Comparison of ENCODE assay signal across 7 mouse cellular contexts in genomic region chrX:78583202-78584004, GRCm38 (mm10). TPM values are rescaled to one million over a fixed set of nuclear protein-coding genes. Genes with fewer than 3 reads are reported as not detected.
DNase-seq lines count a peak whose midpoint lies in the region; ATAC-seq lines count a peak whose summit lies in the region.

TSS of gene Prrg1 (minus strand) at chrX:78583896.

- peak; percentile 29 to 37 for DNase-seq in adrenal gland, adult 18-20 months (ENCODE audit: low spot score in 2 of 2)
- DNase-seq in embryo, embryonic 11 days = peak; percentile 84
- DNase-seq in gastrocnemius, postnatal 36 days = peak; percentile 57 to 66
- DNase-seq in left cerebral cortex, postnatal 4 days = peak; percentile 72
- DNase-seq in midbrain, embryonic 11.5 days (ENCODE audit: low spot score, missing footprints) = peak; percentile 94
- DNase-seq in spleen, adult 12 weeks (ENCODE audit: low spot score) = peak; percentile 12

- peak within 1 kb of the TSS; percentile 86 for H3K27ac ChIP-seq in intestine, embryonic 15.5 days
- no peak within 1 kb of the TSS; the same call in 1 of the 2 replicates for H3K27ac ChIP-seq in midbrain, embryonic 11.5 days (ENCODE audit: low read depth, low read length)

- H3K36me3 ChIP-seq in intestine, embryonic 15.5 days = no peaks in the 10 kb centered on the region
- no peaks in the 10 kb centered on the region for H3K36me3 ChIP-seq in midbrain, embryonic 11.5 days (ENCODE audit: control insufficient read depth, insufficient read depth, low read length)

- ATAC-seq in intestine, embryonic 15.5 days = peak; percentile 97
- ATAC-seq in midbrain, embryonic 11.5 days (ENCODE audit: low FRiP score) = peak; percentile 96

- no peaks in the 10 kb centered on the region for H3K9me3 ChIP-seq in intestine, embryonic 15.5 days
- H3K9me3 ChIP-seq in midbrain, embryonic 11.5 days (ENCODE audit: control insufficient read depth, low read length) = no peaks in the 10 kb centered on the region

- WGBS in intestine, embryonic 15.5 days = 20% methylated on average over 34 of the region's 36 CpGs
- WGBS in midbrain, embryonic 11.5 days = 12% methylated on average over 34 of the region's 36 CpGs

- peak within 1 kb of the TSS; percentile 51 for H3K9ac ChIP-seq in intestine, embryonic 15.5 days
- H3K9ac ChIP-seq in midbrain, embryonic 11.5 days (ENCODE audit: low read length) = peak within 1 kb of the TSS; percentile 61

- peak within 1 kb of the TSS; percentile 46 for H3K4me2 ChIP-seq in intestine, embryonic 15.5 days (replicated peaks)
- H3K4me2 ChIP-seq in midbrain, embryonic 11.5 days = peak within 1 kb of the TSS; percentile 46

- intact Hi-C loops in gastrocnemius, postnatal 36 days (cut with DNase I) = no loop called here
- intact Hi-C loops in left cerebral cortex, postnatal 4 days (cut with DNase I) = no loop called here

- peak within 1 kb of the TSS; percentile 48 for H3K4me3 ChIP-seq in intestine, embryonic 15.5 days (replicated peaks)
- H3K4me3 ChIP-seq in midbrain, embryonic 11.5 days (ENCODE audit: low read depth, low read length) = peak within 1 kb of the TSS; percentile 43

- H3K27me3 ChIP-seq in intestine, embryonic 15.5 days (replicated peaks) = no peaks in the 10 kb centered on the region
- H3K27me3 ChIP-seq in midbrain, embryonic 11.5 days (ENCODE audit: control insufficient read depth, insufficient read depth, low read length) = no peaks in the 10 kb centered on the region

- H3K4me1 ChIP-seq in intestine, embryonic 15.5 days (replicated peaks) = no peaks in the 10 kb centered on the region
- no peaks in the 10 kb centered on the region for H3K4me1 ChIP-seq in midbrain, embryonic 11.5 days (ENCODE audit: control insufficient read depth, insufficient read depth, low read length)

RNA-seq across cellular contexts. Expression of gene Prrg1, which starts in this region (rescaled TPM):
- 1 to 10 TPM; 2.4 to 3.2 TPM for total RNA-seq in adrenal gland, adult 18-20 months (2021)
- 1 to 10 TPM; 4.2 to 4.7 TPM for total RNA-seq in gastrocnemius, postnatal 36 days (2021)
- polyA plus RNA-seq in intestine, embryonic 15.5 days (2015; fragmentation: Nextera tagmentation; extraction: Ambion mirVana) = 6.3 and 7.6 TPM in 2 replicates
- total RNA-seq in left cerebral cortex, postnatal 4 days (2021) = 1 to 10 TPM; 3.1 to 5.2 TPM
- polyA plus RNA-seq in midbrain, embryonic 11.5 days (2014; fragmentation: Nextera tagmentation; extraction: Ambion mirVana) = 7.3 and 7.4 TPM in 2 replicates

Comparison
In these comparisons a context has a peak if more than half of its experiments do, and no peak if none do; other contexts are left out.
1. DNase-seq: peak in every context shown above with its lines; median percentile 94 in midbrain, embryonic 11.5 days; 84 in embryo, embryonic 11 days; 72 in left cerebral cortex, postnatal 4 days; 62 in gastrocnemius, postnatal 36 days; 33 in adrenal gland, adult 18-20 months; 12 in spleen, adult 12 weeks.